Mouse (Mus musculus) heart, embryonic 16.5 days (tissue): ENCODE results near the gene St8sia1. TPM values are rescaled to one million over a fixed set of nuclear protein-coding genes. Genes with fewer than 3 reads are reported as not detected.

Experiments used
- ATAC-seq: fragments of 200-750 bp; cut with Nextera tagmentation; replicated peaks from 2 replicates; pipeline ENCODE4 v1.8.0; 2017; ENCODE audit warnings: moderate number of reproducible peaks; ENCODE audit not compliant: insufficient read depth, low FRiP score; ENCODE audit errors: extremely low read depth
- H3K27ac ChIP-seq: fragments of 300-500 bp; sonication (generic); 2 replicates; pipeline ENCODE4 v1.5.1; 2014; ENCODE audit warnings: mild to moderate bottlenecking, low read length, control low read depth, moderate library complexity
- H3K27me3 ChIP-seq: fragments of 300-500 bp; sonication (generic); 2 replicates; pipeline ENCODE4 v1.6.1; 2014; ENCODE audit warnings: low read length, mixed read lengths; ENCODE audit not compliant: control insufficient read depth, insufficient read depth
- H3K36me3 ChIP-seq: fragments of 300-500 bp; sonication (generic); 2 replicates; pipeline ENCODE4 v1.6.1; 2014; ENCODE audit not compliant: control insufficient read depth, insufficient read depth
- H3K4me1 ChIP-seq: fragments of 300-500 bp; sonication (generic); 2 replicates; pipeline ENCODE4 v1.6.1; 2014; ENCODE audit warnings: low read length, mixed read lengths; ENCODE audit not compliant: control insufficient read depth, insufficient read depth
- H3K4me2 ChIP-seq: fragments of 300-500 bp; sonication (generic); 2 replicates; pipeline ENCODE4 v1.6.1; 2014; ENCODE audit warnings: low read depth, mild to moderate bottlenecking, control low read depth, low read length
- H3K4me3 ChIP-seq: fragments of 300-500 bp; sonication (generic); 2 replicates; pipeline ENCODE4 v1.5.1; 2014; ENCODE audit warnings: mild to moderate bottlenecking, control low read depth, low read length
- H3K9ac ChIP-seq: fragments of 300-500 bp; sonication (generic); 2 replicates; pipeline ENCODE4 v1.6.1; 2014; ENCODE audit warnings: low read length, control low read depth
- H3K9me3 ChIP-seq: fragments of 300-500 bp; sonication (generic); replicated peaks from 2 replicates; pipeline ENCODE4 v1.6.1; 2016; ENCODE audit warnings: low read length; ENCODE audit not compliant: control insufficient read depth
- WGBS: fragments of 180-500 bp; shearing (Covaris S2); extraction: QIAGEN DNeasy Blood & Tissue Kit; methylation state at CpG from one replicate; pipeline ENCODE4 v1.1.7; 2014; 5-methylcytosine and 5-hydroxymethylcytosine counted together
- polyA plus RNA-seq: library from polyadenylated mRNA; unstranded; fragments of >200 nt; fragmentation: Nextera tagmentation; extraction: Ambion mirVana; gene quantifications from 2 replicates; pipeline ENCODE4 v1.2.1, GENCODE M21; 2015

Gene St8sia1
- polyA plus RNA-seq, 1 experiment from 2014 or later, result 2.0 TPM

DNA sequence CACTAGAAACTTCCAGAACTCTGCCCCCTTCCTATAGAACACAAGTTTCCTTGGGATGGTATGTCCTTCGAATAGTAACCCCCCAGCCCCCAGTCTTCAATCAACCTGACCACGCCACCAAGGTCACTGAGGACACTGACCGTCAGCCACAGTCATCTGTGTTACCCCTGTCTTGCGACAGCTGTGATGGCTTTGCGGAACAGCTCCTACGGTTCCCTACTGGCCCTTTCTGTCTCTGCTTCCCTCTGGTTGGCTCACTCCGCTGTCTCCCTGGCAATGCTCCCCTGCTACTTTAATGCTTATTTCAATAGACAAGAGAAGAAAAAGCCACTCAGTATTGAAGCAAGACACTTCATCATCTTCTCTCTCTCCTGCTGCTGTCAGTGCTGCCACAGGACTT is 170.8 kb downstream of the St8sia1 start:
- WGBS, result 42% methylated on average over 7 of the region's 7 CpGs
- Histone ChIP-seq H3K4me2 (no peak overlapping the region), H3K27me3 (no peaks in the 10 kb centered on the region), H3K36me3 (no peaks in the 10 kb centered on the region), H3K27ac (no peak overlapping the region), H3K4me1 (peaks cover 2% of the 10 kb centered on the region; the same call in 1 of the 2 replicates), H3K9ac (no peak overlapping the region), H3K4me3 (no peak overlapping the region), H3K9me3 (no peaks in the 10 kb centered on the region)
- ATAC-seq, result no peak

DNA sequence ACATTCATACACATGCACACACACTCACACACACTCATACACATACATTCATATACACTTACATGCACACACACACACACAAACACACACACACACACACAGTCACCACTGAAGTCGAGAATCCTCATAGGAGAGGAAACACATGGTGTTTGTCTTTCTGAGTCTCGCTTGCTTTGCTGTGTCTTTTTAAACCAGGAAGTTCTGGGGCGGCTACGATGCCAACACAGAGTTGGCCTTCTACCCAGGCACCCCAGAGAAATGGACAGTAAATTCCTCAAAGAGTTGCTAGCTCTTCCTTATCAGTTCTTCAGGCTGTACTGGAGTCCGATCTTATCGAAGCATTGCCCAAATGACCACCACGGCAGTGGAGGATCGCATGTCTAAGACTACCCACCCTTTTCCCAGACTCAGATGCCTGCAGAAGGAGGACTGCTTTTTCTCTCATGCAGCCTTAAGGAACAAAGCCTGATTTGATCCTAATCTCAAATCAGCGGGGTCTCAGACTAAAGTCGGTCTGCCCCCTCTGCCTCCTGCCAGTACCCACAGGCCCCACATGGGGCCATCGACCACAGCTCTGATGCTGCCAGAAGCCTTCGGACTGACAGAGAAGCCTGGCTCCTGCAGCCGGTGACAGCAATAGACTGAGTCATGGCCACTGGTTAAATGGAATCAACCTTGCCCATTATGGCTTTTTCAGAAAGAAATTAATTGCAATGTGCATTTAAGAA is 171.8 kb downstream of the St8sia1 start:
- Histone ChIP-seq H3K4me1 (peaks cover 4% of the 10 kb centered on the region; the same call in 1 of the 2 replicates), H3K4me3 (no peak overlapping the region), H3K36me3 (no peaks in the 10 kb centered on the region), H3K9ac (no peak overlapping the region), H3K9me3 (no peaks in the 10 kb centered on the region), H3K27me3 (no peaks in the 10 kb centered on the region), H3K27ac (no peak overlapping the region), H3K4me2 (no peak overlapping the region)
- ATAC-seq, result no peak; the same call in 1 of the 2 replicates
- 30% methylated on average over 13 of the region's 13 CpGs for WGBS

GRCm38 (mm10) chr6:142789736-142790135 is 174.5 kb downstream of the St8sia1 start:
- Histone ChIP-seq H3K36me3 (no peaks in the 10 kb centered on the region), H3K9ac (no peak overlapping the region), H3K27me3 (no peaks in the 10 kb centered on the region), H3K27ac (no peak overlapping the region), H3K9me3 (no peaks in the 10 kb centered on the region), H3K4me1 (peaks cover 4% of the 10 kb centered on the region; the same call in 1 of the 2 replicates), H3K4me2 (no peak overlapping the region), H3K4me3 (no peak overlapping the region)
- ATAC-seq, result no peak
- WGBS, result 79% methylated on average over 10 of the region's 10 CpGs

GRCm38 (mm10) chr6:142788042-142788987 is 175.9 kb downstream of the St8sia1 start:
- peaks cover 4% of the 10 kb centered on the region; the same call in 1 of the 2 replicates for H3K4me1 ChIP-seq
- no peak overlapping the region for H3K4me2 ChIP-seq
- no peak overlapping the region for H3K9ac ChIP-seq
- WGBS, result 51% methylated on average over 18 of the region's 18 CpGs
- no peak overlapping the region for H3K4me3 ChIP-seq
- no peaks in the 10 kb centered on the region for H3K9me3 ChIP-seq
- H3K27me3 ChIP-seq, result no peaks in the 10 kb centered on the region
- no peak overlapping the region for H3K27ac ChIP-seq
- H3K36me3 ChIP-seq, result no peaks in the 10 kb centered on the region
- no peak for ATAC-seq

DNA sequence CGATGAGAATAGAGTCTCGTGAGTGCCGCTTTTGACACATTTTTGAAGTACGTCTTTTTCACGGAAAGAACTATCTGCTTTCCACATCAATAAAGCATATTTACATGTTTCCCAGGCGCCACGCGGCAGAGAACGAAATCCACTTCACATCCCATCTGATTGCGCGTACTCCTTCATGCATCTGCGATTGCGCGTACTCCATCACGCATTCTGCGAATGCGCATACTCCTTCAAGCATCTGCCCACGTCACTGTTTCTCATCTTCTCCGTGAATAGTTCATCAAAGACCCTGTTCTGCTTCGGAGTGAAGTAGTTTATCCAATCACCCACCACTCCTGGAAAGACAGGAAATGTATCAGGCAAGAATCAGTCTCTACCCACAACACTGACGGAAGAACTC is 178.1 kb downstream of the St8sia1 start:
- ATAC-seq, result no peak
- H3K27ac ChIP-seq, result no peak overlapping the region

DNA sequence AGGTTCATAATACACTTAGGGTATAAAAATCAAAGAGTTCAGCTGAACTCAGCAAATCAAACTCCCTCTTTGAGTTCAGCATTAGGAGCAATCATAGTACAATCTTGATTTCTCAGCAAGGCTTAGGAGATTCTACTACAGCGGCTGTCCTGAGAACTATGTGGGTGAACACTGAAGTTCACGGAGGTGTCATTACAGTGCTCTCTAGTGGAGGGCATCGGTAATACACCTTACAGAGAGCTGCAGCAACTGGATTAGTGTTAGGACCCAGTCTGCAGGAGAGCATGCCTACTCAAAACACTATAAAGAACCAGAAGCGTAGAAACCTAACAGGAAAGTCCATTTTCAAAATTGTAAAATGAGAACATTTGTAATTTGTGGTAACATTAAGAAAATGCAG is 178.9 kb downstream of the St8sia1 start:
- no peak for ATAC-seq
- Histone ChIP-seq H3K9me3 (no peaks in the 10 kb centered on the region), H3K27me3 (no peaks in the 10 kb centered on the region), H3K36me3 (no peaks in the 10 kb centered on the region), H3K27ac (no peak overlapping the region), H3K4me3 (no peak overlapping the region), H3K9ac (no peak overlapping the region), H3K4me1 (peaks cover 2% of the 10 kb centered on the region; the same call in 1 of the 2 replicates), H3K4me2 (no peak overlapping the region)
- WGBS, result 27% methylated on average over 4 of the region's 4 CpGs

More for the DNA sequence above, 178.1 kb downstream of the St8sia1 start:
- Histone ChIP-seq H3K4me1 (peaks cover 2% of the 10 kb centered on the region; the same call in 1 of the 2 replicates), H3K9me3 (no peaks in the 10 kb centered on the region), H3K4me2 (no peak overlapping the region), H3K27me3 (no peaks in the 10 kb centered on the region), H3K4me3 (no peak overlapping the region), H3K36me3 (no peaks in the 10 kb centered on the region), H3K9ac (no peak overlapping the region)
- 84% methylated on average over 21 of the region's 21 CpGs for WGBS

GRCm38 (mm10) chr6:142781286-142781685 is 183.0 kb downstream of the St8sia1 start:
- Histone ChIP-seq H3K4me3 (no peak overlapping the region), H3K36me3 (no peaks in the 10 kb centered on the region), H3K9me3 (no peaks in the 10 kb centered on the region), H3K27ac (no peak overlapping the region), H3K27me3 (no peaks in the 10 kb centered on the region), H3K4me2 (no peak overlapping the region), H3K4me1 (peaks cover 9% of the 10 kb centered on the region; the same call in 1 of the 2 replicates), H3K9ac (no peak overlapping the region)
- ATAC-seq, result no peak
- 69% methylated on average over 7 of the region's 7 CpGs for WGBS

DNA sequence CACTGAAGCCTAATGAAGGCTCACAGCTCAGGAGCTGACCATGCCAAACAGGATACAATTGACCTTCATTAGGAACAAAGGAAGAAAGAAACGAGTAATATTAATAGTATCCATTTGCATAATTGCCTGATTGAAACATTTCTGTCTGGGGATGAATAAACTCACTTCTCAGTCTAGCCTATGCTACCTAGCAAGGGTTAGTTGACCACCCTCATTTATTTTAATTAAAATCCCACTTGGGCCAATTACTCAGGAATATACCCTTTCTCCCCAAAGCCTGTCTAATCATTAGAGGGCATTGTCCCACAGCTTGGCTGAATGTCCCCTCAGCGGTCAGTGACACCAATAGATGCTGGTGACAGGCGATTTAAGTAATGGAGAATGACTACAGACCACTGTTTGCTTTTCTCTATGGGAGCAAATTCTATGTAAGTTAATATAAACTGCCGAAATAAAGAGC is 183.6 kb downstream of the St8sia1 start:
- Histone ChIP-seq H3K27me3 (no peaks in the 10 kb centered on the region), H3K9me3 (no peaks in the 10 kb centered on the region), H3K9ac (no peak overlapping the region), H3K4me3 (no peak overlapping the region), H3K36me3 (no peaks in the 10 kb centered on the region), H3K4me2 (no peak overlapping the region), H3K27ac (no peak overlapping the region), H3K4me1 (peaks cover 9% of the 10 kb centered on the region; the same call in 1 of the 2 replicates)
- ATAC-seq, result no peak
- WGBS, result 84% methylated on average over 4 of the region's 4 CpGs
